Mouse (Mus musculus): Measurements from ENCODE around the gene Dok1. TPM values are rescaled to one million over a fixed set of nuclear protein-coding genes. Genes with fewer than 3 reads are reported as not detected.

Dok1 gene
- polyA plus RNA-seq (2017; shearing (Covaris generic)) = 13.9 TPM

GRCm38 (mm10) chr6:83033249-83034185 is at the start of gene Dok1, which contains the start of gene Loxl3:
Gene Dok1 (minus strand): TSS chr6:83033471.
Gene Loxl3 (plus strand): TSS chr6:83034173.

GRCm38 (mm10) chr6:83077630-83078323 is 44.5 kb upstream of the Dok1 start, which contains the start of gene Pcgf1:
Gene Pcgf1 (plus strand): TSS chr6:83077869.

GRCm38 (mm10) chr6:83070247-83070310 is 36.8 kb upstream of the Dok1 start, which contains the start of gene Tlx2:
Gene Tlx2 (minus strand): TSS chr6:83070293.

GRCm38 (mm10) chr6:83057790-83058189 is 24.5 kb upstream of the Dok1 start, which contains the start of gene Dqx1:
Gene Dqx1 (plus strand): TSS chr6:83057844.

GRCm38 (mm10) chr6:83054871-83055431 is 21.7 kb upstream of the Dok1 start, which contains the start of gene Htra2:
Gene Htra2 (minus strand): TSS chr6:83055273.

GRCm38 (mm10) chr6:83054074-83054851 is 21.0 kb upstream of the Dok1 start, which contains the start of gene Aup1:
Gene Aup1 (plus strand): TSS chr6:83054521.

Other genes with a start within 250 kb of the Dok1 start
- 14.4 TPM for gene Sema4f, start 93.7 kb downstream of the Dok1 start, polyA plus RNA-seq (2017; shearing (Covaris generic))
- not detected for gene M1ap, start 86.6 kb downstream of the Dok1 start, polyA plus RNA-seq (2017; shearing (Covaris generic))
- not detected for gene Loxl3, start 702 bp upstream of the Dok1 start, polyA plus RNA-seq (2017; shearing (Covaris generic))
- gene Aup1, start 21.1 kb upstream of the Dok1 start, polyA plus RNA-seq (2017; shearing (Covaris generic)) = 408 TPM
- 38.1 TPM for gene Htra2, start 21.8 kb upstream of the Dok1 start, polyA plus RNA-seq (2017; shearing (Covaris generic))
- gene Dqx1, start 24.4 kb upstream of the Dok1 start, polyA plus RNA-seq (2017; shearing (Covaris generic)) = 2.7 TPM
- gene Tlx2, start 36.8 kb upstream of the Dok1 start, polyA plus RNA-seq (2017; shearing (Covaris generic)) = not detected
- gene Pcgf1, start 44.4 kb upstream of the Dok1 start, polyA plus RNA-seq (2017; shearing (Covaris generic)) = 25.5 TPM
- not detected for gene Lbx2, start 52.9 kb upstream of the Dok1 start, polyA plus RNA-seq (2017; shearing (Covaris generic))
- gene Ccdc142, start 68.1 kb upstream of the Dok1 start, polyA plus RNA-seq (2017; shearing (Covaris generic)) = 2.9 TPM
- 7.2 TPM for gene Gm42688, start 68.1 kb upstream of the Dok1 start, polyA plus RNA-seq (2017; shearing (Covaris generic))
- gene Mrpl53, start 75.6 kb upstream of the Dok1 start, polyA plus RNA-seq (2017; shearing (Covaris generic)) = 29.6 TPM
- 71.4 TPM for gene Mogs, start 82.0 kb upstream of the Dok1 start, polyA plus RNA-seq (2017; shearing (Covaris generic))
- 58.8 TPM for gene Wbp1, start 88.1 kb upstream of the Dok1 start, polyA plus RNA-seq (2017; shearing (Covaris generic))
- gene Ino80b, start 92.0 kb upstream of the Dok1 start, polyA plus RNA-seq (2017; shearing (Covaris generic)) = 26.6 TPM
- gene Rtkn, start 102.0 kb upstream of the Dok1 start, polyA plus RNA-seq (2017; shearing (Covaris generic)) = 0.77 TPM
- gene Wdr54, start 122.9 kb upstream of the Dok1 start, polyA plus RNA-seq (2017; shearing (Covaris generic)) = 0.62 TPM
- gene 1700003E16Rik, start 122.9 kb upstream of the Dok1 start, polyA plus RNA-seq (2017; shearing (Covaris generic)) = not detected
- gene Dctn1, start 132.4 kb upstream of the Dok1 start, polyA plus RNA-seq (2017; shearing (Covaris generic)) = 60.1 TPM
- gene Slc4a5, start 186.4 kb upstream of the Dok1 start, polyA plus RNA-seq (2017; shearing (Covaris generic)) = 0.81 TPM

Data from effector memory CD4-positive, alpha-beta T cell, adult 5 months (primary cell).